Mouse (Mus musculus): ENCODE data around the gene Nfe2l1. TPM values are rescaled to one million over a fixed set of nuclear protein-coding genes. Genes with fewer than 3 reads are reported as not detected.

The Nfe2l1 gene
- 67.8 and 69.0 TPM in 2 replicates for polyA plus RNA-seq (2015; fragmentation: Nextera tagmentation; extraction: Ambion mirVana)

DNA sequence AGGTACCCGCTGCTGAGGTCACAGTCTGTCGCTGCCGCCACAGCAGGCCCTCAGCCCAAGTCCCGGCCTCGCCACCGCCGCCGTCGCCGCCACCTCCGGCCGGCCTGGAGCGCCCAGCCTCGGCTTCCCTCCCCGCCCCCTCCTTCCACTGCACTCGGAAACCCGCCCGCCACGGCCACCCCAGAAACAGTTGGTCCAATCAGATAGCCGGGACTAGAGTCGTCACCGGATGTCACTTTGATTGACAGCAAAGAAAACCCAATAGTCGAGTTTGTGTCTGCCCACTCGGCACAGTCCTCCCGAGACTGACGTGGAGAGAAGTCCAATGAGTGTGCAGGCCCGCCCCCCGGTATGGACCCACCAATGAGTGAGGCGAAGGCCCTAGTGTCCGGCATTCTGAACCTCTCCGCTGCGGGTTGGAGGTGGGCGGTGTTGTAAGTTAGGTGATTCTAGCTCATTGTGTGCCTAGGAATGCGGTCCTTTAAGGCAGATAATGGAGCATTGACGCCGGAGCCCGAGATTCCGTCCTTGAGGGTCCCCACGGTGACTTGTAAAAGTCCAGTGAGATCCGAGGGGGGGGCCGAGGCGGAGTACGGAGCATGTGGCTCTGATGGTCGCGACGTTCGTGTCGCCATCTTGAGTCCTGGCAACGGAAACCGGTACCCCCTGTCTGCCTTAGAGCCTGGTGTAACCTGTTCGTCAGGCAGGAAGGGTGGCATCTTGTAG is at the start of gene Nfe2l1:
Nfe2l1 (minus strand) TSS at position 156 of the 726 bp plus-strand sequence.
- Histone ChIP-seq H3K36me3 (peaks cover 16% of the 10 kb centered on the region), H3K4me2 (replicated peaks) (peak within 1 kb of the TSS; percentile 83), H3K27me3 (0 out of 2 replicates have a peak, but pooled peaks cover 3% of the 10 kb centered on the region), H3K9me3 (no peaks in the 10 kb centered on the region), H3K4me3 (replicated peaks) (peak within 1 kb of the TSS; percentile 74), H3K4me1 (replicated peaks) (peaks cover 47% of the 10 kb centered on the region), H3K27ac (peak within 1 kb of the TSS; percentile 93), H3K9ac (replicated peaks) (peak within 1 kb of the TSS; percentile 91)
- peak; percentile 99 for ATAC-seq
- under 1% methylated on average over 51 of the region's 51 CpGs for WGBS

DNA sequence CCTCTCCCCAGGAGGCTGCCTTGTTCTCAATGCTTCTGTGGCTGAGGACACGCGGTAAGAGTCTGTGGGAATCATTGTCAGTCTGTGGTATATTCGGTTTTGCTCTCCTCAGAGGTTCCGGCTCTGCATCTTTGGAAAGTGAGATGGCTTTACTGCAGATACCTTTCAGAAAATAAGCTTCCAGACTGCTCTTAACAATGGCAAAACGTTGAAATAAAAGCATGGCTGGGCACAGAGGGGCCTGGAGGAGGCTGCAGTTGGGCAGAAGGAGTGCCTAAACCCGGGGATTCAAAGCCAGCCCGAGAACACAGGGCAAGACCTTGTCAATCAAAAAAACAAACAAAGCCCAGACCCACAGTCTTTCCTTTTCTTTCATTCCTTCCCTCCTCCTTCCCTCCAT is 49.6 kb upstream of the Nfe2l1 start:
- Histone ChIP-seq H3K27me3 (no peaks in the 10 kb centered on the region), H3K36me3 (no peaks in the 10 kb centered on the region), H3K9me3 (no peaks in the 10 kb centered on the region), H3K9ac (replicated peaks) (0 out of 2 replicates have a peak overlapping the region, but pooled peaks have one; percentile 14), H3K4me1 (replicated peaks) (peaks cover 48% of the 10 kb centered on the region), H3K4me3 (replicated peaks) (no peak overlapping the region), H3K4me2 (replicated peaks) (no peak overlapping the region), H3K27ac (peak overlapping the region; percentile 100)
- no peak for ATAC-seq
- 3% methylated on average over 7 of the region's 7 CpGs for WGBS

DNA sequence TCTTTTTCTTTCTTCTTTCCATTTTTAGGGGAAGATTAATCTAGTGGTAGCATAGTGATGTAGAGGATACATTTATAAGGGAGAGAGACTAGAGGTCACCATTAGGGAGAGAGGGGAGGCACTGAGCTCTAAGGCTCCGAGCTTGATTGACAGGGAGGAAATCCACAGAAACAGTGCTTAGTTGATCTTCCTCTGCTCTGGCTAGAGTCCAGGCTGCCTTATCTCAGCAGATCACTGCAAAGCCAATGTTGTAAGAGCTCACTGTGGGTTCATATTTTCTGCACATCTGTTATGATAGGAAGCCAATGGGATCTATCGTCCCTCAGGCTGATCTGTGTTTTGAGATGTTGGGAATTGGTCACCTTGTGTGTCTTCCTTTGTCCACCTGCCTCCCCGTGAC is 48.9 kb upstream of the Nfe2l1 start:
- Histone ChIP-seq H3K4me1 (replicated peaks) (peaks cover 55% of the 10 kb centered on the region), H3K9ac (replicated peaks) (no peak overlapping the region), H3K4me3 (replicated peaks) (no peak overlapping the region), H3K27ac (peak overlapping the region; percentile 100), H3K4me2 (replicated peaks) (no peak overlapping the region), H3K36me3 (no peaks in the 10 kb centered on the region), H3K9me3 (no peaks in the 10 kb centered on the region), H3K27me3 (no peaks in the 10 kb centered on the region)
- no peak for ATAC-seq
- 27% methylated on average over 3 of the region's 3 CpGs for WGBS

DNA sequence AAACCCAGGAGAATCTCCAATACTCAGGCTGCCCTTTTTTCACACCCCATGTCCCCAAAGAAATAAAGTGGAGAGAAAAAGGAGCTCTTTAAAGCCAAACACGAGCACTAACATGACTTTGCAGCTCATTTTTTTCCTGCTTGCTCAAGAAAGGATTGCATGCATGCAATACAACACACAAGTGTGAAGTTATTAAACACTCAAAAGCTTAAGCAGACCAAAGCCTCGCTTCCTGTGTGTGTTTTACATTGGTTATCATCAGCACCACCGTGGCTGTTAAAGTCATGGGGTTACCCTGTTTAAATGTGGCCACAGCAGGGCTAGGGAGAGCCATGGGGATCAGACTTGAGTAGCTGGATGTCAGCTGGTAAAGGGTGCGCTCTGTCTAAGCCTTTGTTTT is 47.3 kb upstream of the Nfe2l1 start:
- Histone ChIP-seq H3K36me3 (no peaks in the 10 kb centered on the region), H3K9ac (replicated peaks) (peak overlapping the region; percentile 72)

GRCm38 (mm10) chr11:96876300-96877040 is 46.7 kb upstream of the Nfe2l1 start:
- H3K4me3 ChIP-seq (replicated peaks): peak overlapping the region; percentile 15; the same call in 1 of the 2 replicates
- H3K9ac ChIP-seq (replicated peaks): peak overlapping the region; percentile 72
- H3K36me3 ChIP-seq: no peaks in the 10 kb centered on the region
- WGBS: 1% methylated on average over 13 of the region's 13 CpGs
- no peaks in the 10 kb centered on the region for H3K27me3 ChIP-seq
- peaks cover 77% of the 10 kb centered on the region for H3K4me1 ChIP-seq (replicated peaks)
- peak overlapping the region; percentile 52 for H3K4me2 ChIP-seq (replicated peaks)
- peak overlapping the region; percentile 100 for H3K27ac ChIP-seq
- peak; percentile 81 for ATAC-seq
- no peaks in the 10 kb centered on the region for H3K9me3 ChIP-seq

More for the DNA sequence above, 47.3 kb upstream of the Nfe2l1 start:
- Histone ChIP-seq H3K4me1 (replicated peaks) (peaks cover 71% of the 10 kb centered on the region), H3K4me2 (replicated peaks) (peak overlapping the region; percentile 52), H3K27ac (peak overlapping the region; percentile 100), H3K9me3 (no peaks in the 10 kb centered on the region), H3K27me3 (no peaks in the 10 kb centered on the region), H3K4me3 (replicated peaks) (no peak overlapping the region)
- WGBS: 25% methylated on average over 4 of the region's 4 CpGs
- no peak for ATAC-seq

- no peaks in the 10 kb centered on the region for H3K9me3 ChIP-seq
- H3K4me2 ChIP-seq (replicated peaks): peak overlapping the region; percentile 52
- no peaks in the 10 kb centered on the region for H3K27me3 ChIP-seq
- H3K9ac ChIP-seq (replicated peaks): peak overlapping the region; percentile 72; the same call in 1 of the 2 replicates
- H3K4me1 ChIP-seq (replicated peaks): peaks cover 79% of the 10 kb centered on the region
- peak overlapping the region; percentile 100 for H3K27ac ChIP-seq
- peak overlapping the region; percentile 15; the same call in 1 of the 2 replicates for H3K4me3 ChIP-seq (replicated peaks)
- peak; percentile 89 for ATAC-seq
- 0% methylated on average over 31 of the region's 35 CpGs for WGBS
- H3K36me3 ChIP-seq: no peaks in the 10 kb centered on the region
Observed at GRCm38 (mm10) chr11:96875745-96876144, 46.0 kb upstream of the Nfe2l1 start.

- 0 out of 2 replicates have a peak overlapping the region, but pooled peaks have one; percentile 30 for H3K9ac ChIP-seq (replicated peaks)
- peak overlapping the region; percentile 100 for H3K27ac ChIP-seq
- H3K9me3 ChIP-seq: no peaks in the 10 kb centered on the region
- 6% methylated on average over 4 of the region's 4 CpGs for WGBS
- 0 out of 2 replicates have a peak overlapping the region, but pooled peaks have one; percentile 15 for H3K4me3 ChIP-seq (replicated peaks)
- no peaks in the 10 kb centered on the region for H3K36me3 ChIP-seq
- ATAC-seq: no peak
- peaks cover 79% of the 10 kb centered on the region for H3K4me1 ChIP-seq (replicated peaks)
- H3K27me3 ChIP-seq: no peaks in the 10 kb centered on the region
- H3K4me2 ChIP-seq (replicated peaks): peak overlapping the region; percentile 52
Observed at GRCm38 (mm10) chr11:96875270-96875669, 45.5 kb upstream of the Nfe2l1 start.

DNA sequence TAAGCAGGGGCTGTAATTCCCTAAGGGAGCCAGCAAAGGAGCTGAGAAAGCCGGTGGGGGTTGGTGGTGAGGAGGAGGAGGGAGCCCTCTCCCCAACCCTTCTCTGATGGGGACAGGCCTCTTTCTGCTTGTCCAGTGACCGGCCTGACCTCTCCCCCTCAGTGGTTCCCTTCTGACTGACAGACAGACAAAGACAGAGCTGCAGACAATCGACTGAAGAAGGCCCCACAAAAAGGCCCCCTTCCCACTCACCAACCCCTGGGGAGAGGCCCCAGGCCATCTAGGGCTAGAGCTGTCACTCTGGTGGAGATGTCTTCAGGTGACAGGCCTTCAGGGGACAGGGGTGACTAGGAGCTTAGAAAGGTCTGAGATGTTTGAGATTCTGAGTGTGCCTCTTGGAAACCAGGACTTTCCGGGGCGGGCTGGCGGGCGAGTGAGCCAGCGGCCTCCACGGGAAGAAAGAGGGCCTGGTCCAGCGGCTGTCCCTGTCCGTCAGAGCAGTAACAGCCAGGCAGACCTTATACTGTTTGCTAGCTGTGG is 43.9 kb upstream of the Nfe2l1 start:
- Histone ChIP-seq H3K4me1 (replicated peaks) (peaks cover 69% of the 10 kb centered on the region), H3K36me3 (no peaks in the 10 kb centered on the region), H3K9me3 (no peaks in the 10 kb centered on the region), H3K27me3 (no peaks in the 10 kb centered on the region), H3K4me3 (replicated peaks) (no peak overlapping the region), H3K27ac (peak overlapping the region; percentile 100), H3K4me2 (replicated peaks) (peak overlapping the region; percentile 40), H3K9ac (replicated peaks) (peak overlapping the region; percentile 50)
- ATAC-seq: no peak
- 4% methylated on average over 11 of the region's 11 CpGs for WGBS

GRCm38 (mm10) chr11:96872441-96873379 is 42.9 kb upstream of the Nfe2l1 start:
- WGBS: 1% methylated on average over 24 of the region's 24 CpGs
- Histone ChIP-seq H3K9me3 (no peaks in the 10 kb centered on the region), H3K4me2 (replicated peaks) (peak overlapping the region; percentile 40), H3K4me3 (replicated peaks) (no peak overlapping the region), H3K36me3 (no peaks in the 10 kb centered on the region), H3K27ac (peak overlapping the region; percentile 100), H3K27me3 (no peaks in the 10 kb centered on the region), H3K4me1 (replicated peaks) (peaks cover 59% of the 10 kb centered on the region), H3K9ac (replicated peaks) (peak overlapping the region; percentile 50)
- peak; percentile 18 for ATAC-seq

DNA sequence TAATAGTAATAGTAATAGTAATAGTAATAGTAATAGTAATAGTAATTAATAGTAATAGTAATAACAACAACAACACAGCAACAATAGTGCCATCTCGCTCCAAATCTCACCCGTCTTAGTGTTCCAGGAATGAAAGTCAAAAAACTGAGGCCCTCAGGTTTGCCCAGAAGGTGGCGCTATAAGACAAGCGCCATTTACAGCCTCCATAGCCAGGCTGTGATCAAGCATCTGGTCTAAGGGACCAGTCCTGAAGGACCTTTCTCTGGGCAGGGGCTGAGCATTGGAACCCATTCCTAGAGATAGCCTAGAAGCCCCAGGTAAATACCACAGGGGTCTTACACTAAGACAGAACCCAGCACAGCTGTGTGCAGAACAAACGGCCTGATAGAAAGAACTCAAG is 37.4 kb upstream of the Nfe2l1 start:
- Histone ChIP-seq H3K27me3 (no peaks in the 10 kb centered on the region), H3K9me3 (no peaks in the 10 kb centered on the region), H3K36me3 (no peaks in the 10 kb centered on the region), H3K27ac (no peak overlapping the region), H3K4me2 (replicated peaks) (no peak overlapping the region), H3K4me1 (replicated peaks) (peaks cover 33% of the 10 kb centered on the region), H3K4me3 (replicated peaks) (no peak overlapping the region), H3K9ac (replicated peaks) (no peak overlapping the region)
- WGBS: 10% methylated on average over 5 of the region's 5 CpGs
- ATAC-seq: peak; percentile 61

Data from midbrain, embryonic 13.5 days (tissue).